Mouse (Mus musculus): ENCODE measurements at regions not wholly inside any gene's neighbourhood (a gene's known extent, or its start where the extent isn't known, plus 50 kb on each side); places are given as distances from the start of the nearest gene placed in this dataset.
"Not testable (repeated sequence)": the region's sequence is repeated elsewhere in the genome, so short reads cannot be mapped to it uniquely, and the experiment has no call there.

GRCm38 (mm10) chr16:69937514-69938194 is 74.1 kb upstream of the Speer2 start:
- DNase-seq (ENCODE audit: extremely low read depth, insufficient read length, low spot score) = no peak

GRCm38 (mm10) chr16:69943635-69944034 is 80.1 kb upstream of the Speer2 start:
- no peak for DNase-seq (ENCODE audit: extremely low read depth, insufficient read length, low spot score)

DNA sequence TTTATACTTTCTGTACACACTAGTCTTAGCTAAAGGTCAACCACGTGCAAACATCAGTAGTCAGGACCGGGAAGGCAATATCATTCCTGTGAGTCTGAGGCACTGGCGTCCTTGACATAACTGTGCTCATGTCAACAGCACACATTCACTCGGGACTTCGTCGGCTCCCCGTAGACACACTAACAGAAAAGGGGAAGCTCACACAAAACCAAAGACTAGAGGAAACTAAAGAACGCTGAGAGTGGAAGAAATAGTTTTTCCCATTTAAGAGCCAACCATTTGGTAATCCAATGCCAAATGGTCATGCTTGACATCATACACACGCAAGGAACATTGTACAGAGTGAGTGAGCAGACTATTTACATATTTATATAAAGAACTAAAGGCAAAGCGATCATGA is 85.2 kb upstream of the Speer2 start:
- DNase-seq (ENCODE audit: extremely low read depth, insufficient read length, low spot score) = no peak

DNA sequence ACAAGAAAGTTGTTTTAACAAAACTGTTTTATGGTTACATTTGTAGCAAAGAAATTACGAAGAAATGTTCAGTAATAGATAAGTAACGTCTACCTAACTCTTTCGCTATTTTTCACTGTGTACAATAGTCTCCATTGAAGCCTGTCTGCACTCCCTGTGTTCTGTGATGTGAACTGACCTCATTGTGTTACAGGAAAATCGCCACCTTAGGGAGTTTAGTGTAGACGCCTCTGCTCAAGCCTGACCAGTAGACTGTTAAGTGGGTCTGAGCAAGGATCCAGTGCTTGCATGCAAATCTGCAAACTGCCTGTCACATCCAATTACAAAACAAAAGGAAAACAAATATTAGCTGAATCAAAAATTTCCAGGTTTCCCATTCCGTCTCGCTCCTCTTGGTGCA is 85.8 kb upstream of the Speer2 start:
- DNase-seq (ENCODE audit: extremely low read depth, insufficient read length, low spot score) = no peak

GRCm38 (mm10) chr16:69951581-69951980 is 88.0 kb upstream of the Speer2 start:
- no peak for DNase-seq (ENCODE audit: extremely low read depth, insufficient read length, low spot score)

DNA sequence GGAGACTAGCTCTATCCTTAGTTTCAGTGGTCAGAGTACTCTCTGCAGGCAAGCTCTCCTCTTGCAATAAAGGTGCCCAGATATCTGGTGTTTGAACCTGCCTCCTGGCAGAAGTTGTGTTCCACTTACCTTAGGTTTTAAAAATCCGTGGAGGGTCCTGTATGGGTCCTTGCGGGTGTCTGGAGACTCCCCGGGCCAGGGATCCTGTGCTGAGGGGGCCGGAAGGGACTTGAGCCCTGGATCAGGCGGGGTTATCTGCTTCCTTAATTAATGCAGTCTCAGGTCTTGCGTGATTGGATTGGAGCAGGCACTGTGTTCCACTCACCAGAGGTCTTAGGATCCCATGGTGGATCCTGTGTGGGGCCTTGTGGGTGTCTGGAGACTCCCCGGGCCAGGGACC is 103.0 kb upstream of the Speer2 start:
- DNase-seq (ENCODE audit: extremely low read depth, insufficient read length, low spot score) = not testable (repeated sequence)

- no peak for DNase-seq (ENCODE audit: extremely low read depth, insufficient read length, low spot score)
Measured at GRCm38 (mm10) chr16:69979813-69980527, 116.4 kb upstream of the Speer2 start.

DNA sequence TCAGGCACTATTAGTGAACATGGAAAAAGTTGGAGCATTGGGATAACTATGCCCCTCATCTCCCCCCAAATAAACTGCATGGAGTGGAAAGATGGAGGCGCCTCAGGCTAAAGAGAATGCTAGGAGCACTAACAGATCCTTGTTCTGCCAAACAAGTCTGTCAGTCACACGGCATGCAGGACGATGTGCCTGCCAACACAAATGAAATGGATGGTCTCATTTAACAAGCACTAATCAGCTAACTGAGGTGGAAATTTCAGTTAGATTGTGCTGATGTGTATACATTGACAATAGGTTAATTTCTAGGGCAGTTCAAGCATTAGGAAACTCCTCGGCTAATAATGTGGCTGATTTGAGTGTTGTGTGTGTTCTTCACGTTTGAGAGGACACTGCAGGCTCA is 120.8 kb upstream of the Speer2 start:
- no peak for DNase-seq (ENCODE audit: extremely low read depth, insufficient read length, low spot score)

DNA sequence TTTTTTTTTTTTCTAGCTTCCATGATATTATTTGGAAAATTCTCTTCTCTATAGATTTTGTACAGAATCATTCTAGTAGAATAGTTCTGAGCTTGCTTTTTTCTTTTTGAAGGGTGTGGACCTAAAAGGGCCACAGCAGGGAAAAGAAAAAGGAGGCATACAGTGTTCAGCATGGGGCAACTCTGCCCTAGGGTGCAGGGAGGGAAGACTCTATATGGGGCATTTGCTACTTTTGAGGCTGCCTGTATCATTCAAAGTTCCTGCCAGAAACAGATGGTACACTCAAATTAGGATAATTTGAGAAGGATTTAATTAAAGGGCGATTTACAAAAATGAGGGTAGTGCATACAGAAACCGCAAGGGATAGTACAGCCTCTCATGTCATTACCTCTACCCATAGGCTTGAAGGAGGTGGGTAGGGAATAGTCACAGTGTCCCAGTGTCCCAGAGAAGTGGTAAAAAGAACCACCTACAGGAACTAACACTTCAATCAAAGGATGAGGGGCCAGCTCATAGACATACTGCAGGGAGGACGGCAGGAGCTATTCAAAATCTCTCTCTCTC is 128.4 kb upstream of the Speer2 start:
- no peak for DNase-seq (ENCODE audit: extremely low read depth, insufficient read length, low spot score)

DNA sequence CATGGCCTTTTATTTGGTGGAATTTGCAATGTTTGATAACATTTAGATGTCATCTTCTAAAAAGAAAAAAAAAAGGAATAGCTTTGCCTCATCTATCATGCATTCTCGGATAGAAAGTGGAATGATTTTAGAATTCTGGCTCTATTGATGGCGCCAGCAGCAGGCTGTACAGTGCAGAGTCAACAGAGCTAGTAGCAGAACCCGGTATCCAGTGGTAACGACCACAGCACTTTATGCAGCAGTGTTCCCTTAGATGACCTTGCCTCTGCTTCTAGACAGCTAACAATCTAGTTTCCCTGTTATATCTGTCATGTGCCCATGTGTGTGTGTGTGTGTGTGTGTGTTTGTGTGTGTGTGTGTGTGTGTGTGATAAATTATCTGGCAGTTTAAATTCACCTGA is 129.2 kb upstream of the Speer2 start:
- no peak for DNase-seq (ENCODE audit: extremely low read depth, insufficient read length, low spot score)

GRCm38 (mm10) chr16:70006863-70007262 is 143.3 kb upstream of the Speer2 start:
- no peak for DNase-seq (ENCODE audit: extremely low read depth, insufficient read length, low spot score)

GRCm38 (mm10) chr16:70016980-70017379 is 153.4 kb upstream of the Speer2 start:
- no peak for DNase-seq (ENCODE audit: extremely low read depth, insufficient read length, low spot score)

GRCm38 (mm10) chr16:70019564-70019963 is 156.0 kb upstream of the Speer2 start:
- DNase-seq (ENCODE audit: extremely low read depth, insufficient read length, low spot score) = no peak

- no peak for DNase-seq (ENCODE audit: extremely low read depth, insufficient read length, low spot score)
Measured at GRCm38 (mm10) chr16:70021436-70021835, 157.9 kb upstream of the Speer2 start.

DNA sequence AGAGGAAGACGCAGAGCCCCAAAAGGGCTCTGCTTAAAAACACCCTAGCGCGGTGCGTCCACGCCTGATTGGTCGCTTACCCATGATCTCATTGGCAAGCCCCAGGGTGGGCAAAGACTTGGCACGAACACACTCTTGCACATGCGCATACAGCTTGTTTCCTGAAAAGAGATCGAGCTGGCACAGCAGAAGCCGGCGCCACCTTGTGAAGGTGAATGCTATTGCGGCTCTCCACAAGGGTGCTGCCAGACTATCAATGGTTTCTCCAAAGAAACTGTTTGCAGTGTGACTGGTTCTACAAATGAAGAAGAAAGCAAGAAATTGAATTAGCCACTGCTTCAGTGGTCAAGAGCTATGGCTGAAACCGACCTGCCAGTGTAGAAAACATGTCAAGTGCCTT is 165.1 kb upstream of the Speer2 start:
- peak; percentile 1 for DNase-seq (ENCODE audit: extremely low read depth, insufficient read length, low spot score)

DNA sequence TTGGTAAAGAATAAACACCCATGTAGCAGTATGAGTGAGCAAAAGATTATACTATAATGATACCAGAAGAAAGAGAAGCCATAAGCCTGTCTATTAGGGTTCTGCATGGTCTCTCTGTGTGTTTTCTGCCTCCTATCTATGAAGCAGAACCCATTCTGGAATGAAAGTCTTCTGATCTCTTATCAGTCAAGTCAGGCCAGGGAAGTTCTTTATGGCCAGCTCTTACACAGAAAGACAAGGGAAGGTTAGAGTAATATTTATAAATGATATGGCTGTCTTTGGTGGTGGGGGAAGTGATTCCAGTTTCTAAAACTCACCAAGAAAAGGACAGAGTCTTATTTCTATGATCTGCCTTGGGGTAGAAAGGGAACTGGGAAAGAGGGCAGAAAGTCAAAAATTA is 182.0 kb upstream of the Speer2 start:
- DNase-seq (ENCODE audit: extremely low read depth, insufficient read length, low spot score) = no peak

DNA sequence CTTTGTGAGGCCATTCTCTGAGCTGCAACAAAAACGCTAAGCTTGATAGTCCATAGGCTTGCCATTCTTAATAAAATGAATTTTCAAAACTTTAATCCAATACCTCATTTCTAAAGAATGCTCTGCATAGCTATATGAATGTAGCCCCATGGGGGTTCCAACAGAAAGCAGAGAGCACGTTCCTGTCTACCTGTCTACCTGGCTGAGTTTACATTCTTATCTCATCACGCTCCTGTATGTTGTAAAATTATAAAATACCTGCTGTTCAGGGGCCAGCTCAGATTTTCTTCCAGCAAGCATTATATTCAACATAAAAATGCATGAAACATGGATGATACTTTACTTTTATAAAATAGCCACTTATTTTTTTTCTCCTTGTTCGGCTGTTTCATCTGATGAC is 182.5 kb upstream of the Speer2 start:
- no peak for DNase-seq (ENCODE audit: extremely low read depth, insufficient read length, low spot score)

DNA sequence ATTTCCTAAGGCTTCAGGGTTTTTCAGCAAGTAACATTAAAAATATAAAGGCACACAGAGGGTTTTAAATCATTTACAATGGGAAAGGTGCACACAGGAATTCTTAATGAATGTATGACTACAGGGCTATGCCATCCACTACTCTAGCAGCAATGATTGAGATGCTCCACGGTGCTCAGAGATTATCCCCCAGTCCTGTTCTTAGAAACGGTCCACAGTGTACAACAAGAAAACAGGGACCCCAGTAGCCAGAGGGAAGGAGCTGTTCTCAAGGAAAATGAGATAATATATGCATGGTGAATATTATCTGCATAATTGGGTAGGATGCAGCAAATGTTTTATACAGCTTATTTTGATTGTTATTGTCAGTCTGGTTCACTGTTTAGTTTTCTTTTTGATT is 186.3 kb upstream of the Speer2 start:
- DNase-seq (ENCODE audit: extremely low read depth, insufficient read length, low spot score) = no peak

- no peak for DNase-seq (ENCODE audit: extremely low read depth, insufficient read length, low spot score)
Measured at GRCm38 (mm10) chr16:70071471-70071870, 207.9 kb upstream of the Speer2 start.

- no peak for DNase-seq (ENCODE audit: extremely low read depth, insufficient read length, low spot score)
Measured at GRCm38 (mm10) chr16:70073740-70074139, 210.2 kb upstream of the Speer2 start.

- no peak for DNase-seq (ENCODE audit: extremely low read depth, insufficient read length, low spot score)
Measured at GRCm38 (mm10) chr16:70079497-70079896, 216.0 kb upstream of the Speer2 start.

DNA sequence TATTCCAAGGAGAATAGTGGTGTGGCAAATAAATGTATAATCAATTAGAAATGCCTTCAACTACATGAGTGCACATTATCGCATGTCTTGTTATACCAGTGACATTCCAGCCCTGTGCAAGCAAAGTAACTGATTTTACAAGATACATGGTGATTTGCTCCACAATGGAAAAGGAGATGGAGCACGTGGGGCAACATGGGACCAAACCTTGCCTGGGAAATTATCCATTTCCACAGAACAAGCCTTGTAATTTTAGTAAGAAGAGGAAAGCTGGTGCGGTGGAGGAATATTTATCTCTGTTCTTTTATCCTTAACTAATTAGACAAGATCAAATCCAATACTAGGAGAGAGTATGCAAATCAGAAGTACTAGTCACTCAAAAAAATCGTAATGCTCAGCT is 222.5 kb upstream of the Gbe1 start:
- no peak for DNase-seq (ENCODE audit: extremely low read depth, insufficient read length, low spot score)

All from 3134 (cell line).